Mouse (Mus musculus) liver, embryonic 14.5 days (tissue): ENCODE measurements around the gene Cd151. TPM values are rescaled to one million over a fixed set of nuclear protein-coding genes. Genes with fewer than 3 reads are reported as not detected.

Experiments
- ATAC-seq: fragments of 200-750 bp; cut with Nextera tagmentation; 2 replicates; pipeline ENCODE4 v1.8.0; 2017; ENCODE audit warnings: moderate number of reproducible peaks, mild to moderate bottlenecking, moderate library complexity; ENCODE audit not compliant: insufficient read depth
- DNase-seq, 3 experiments: peaks; one replicate each; pipeline ENCODE4 v3.0.0-alpha.2; 2012 to 2013; ENCODE audit warnings: low read depth in 3 of 3, low spot score in 3 of 3
- H3K27ac ChIP-seq: fragments of 300-500 bp; sonication (generic); 2 replicates; pipeline ENCODE4 v1.5.1; 2014; ENCODE audit warnings: moderate library complexity, mild to moderate bottlenecking, control low read depth, inconsistent platforms
- H3K27me3 ChIP-seq: fragments of 300-500 bp; sonication (generic); 2 replicates; pipeline ENCODE4 v1.6.1; 2014; ENCODE audit warnings: mild to moderate bottlenecking, low read length, moderate library complexity; ENCODE audit not compliant: control insufficient read depth, insufficient read depth
- H3K36me3 ChIP-seq: fragments of 300-500 bp; sonication (generic); replicated peaks from 2 replicates; pipeline ENCODE4 v1.6.1; 2014; ENCODE audit warnings: low read depth; ENCODE audit not compliant: control insufficient read depth, insufficient read depth
- H3K4me1 ChIP-seq, 2 experiments: fragments of 200-500 bp in 1 of 2; fragments of 300-500 bp in 1 of 2; sonication (generic) in 1 of 2; replicated peaks; 2 replicates each; pipeline ENCODE4 v1.6.1; 2012 to 2014; ENCODE audit warnings: antibody characterized with exemption in 1 of 2, inconsistent platforms in 1 of 2, low read length in 1 of 2; ENCODE audit not compliant: control insufficient read depth in 2 of 2, insufficient read depth in 2 of 2
- H3K4me2 ChIP-seq: fragments of 300-500 bp; sonication (generic); 2 replicates; pipeline ENCODE4 v1.6.1; 2014; ENCODE audit warnings: low read depth, mild to moderate bottlenecking, control low read depth, moderate library complexity
- H3K4me3 ChIP-seq, 2 experiments: fragments of 200-500 bp in 1 of 2; fragments of 300-500 bp in 1 of 2; sonication (generic) in 1 of 2; 2 replicates each; pipeline ENCODE4 v1.5.1; 2012 to 2014; ENCODE audit warnings: low read depth in 2 of 2, low read length in 2 of 2, mild to moderate bottlenecking in 2 of 2, control low read depth in 1 of 2, inconsistent platforms in 1 of 2, moderate library complexity in 1 of 2; ENCODE audit not compliant: insufficient read depth in 1 of 2
- H3K9ac ChIP-seq: fragments of 300-500 bp; sonication (generic); replicated peaks from 2 replicates; pipeline ENCODE4 v1.6.1; 2014; ENCODE audit warnings: mild to moderate bottlenecking, control low read depth, moderate library complexity
- H3K9me3 ChIP-seq: fragments of 300-500 bp; sonication (generic); 2 replicates; pipeline ENCODE4 v1.6.1; 2016; ENCODE audit warnings: low read length, mixed read lengths; ENCODE audit not compliant: control insufficient read depth
- CTCF ChIP-seq: IDR thresholded peaks from 2 replicates; pipeline ENCODE4 v1.5.1; 2016; ENCODE audit warnings: antibody characterized with exemption, low read depth, control low read depth
- EP300 ChIP-seq: IDR thresholded peaks from 2 replicates; pipeline ENCODE4 v1.6.1; 2016; ENCODE audit warnings: antibody characterized with exemption, low read depth
- WGBS: fragments of 180-500 bp; shearing (Covaris S2); extraction: QIAGEN DNeasy Blood & Tissue Kit; methylation state at CpG from one replicate; pipeline ENCODE4 v1.1.7; 2014; ENCODE audit not compliant: insufficient replicate concordance; 5-methylcytosine and 5-hydroxymethylcytosine counted together
- polyA plus RNA-seq, 2 experiments: library from polyadenylated mRNA; depleted of rRNA in 1 of 2; stranded (reverse) in 1 of 2; unstranded in 1 of 2; fragments of >200 nt; fragmentation: Nextera tagmentation in 1 of 2; extraction: Ambion mirVana in 1 of 2; gene quantifications; 2 replicates each; pipeline versions ENCODE4 v1.2.1 to v1.2.3; 2012 to 2014

Cd151 gene
- polyA plus RNA-seq, 2 experiments = 13.8 to 20.0 TPM

DNA sequence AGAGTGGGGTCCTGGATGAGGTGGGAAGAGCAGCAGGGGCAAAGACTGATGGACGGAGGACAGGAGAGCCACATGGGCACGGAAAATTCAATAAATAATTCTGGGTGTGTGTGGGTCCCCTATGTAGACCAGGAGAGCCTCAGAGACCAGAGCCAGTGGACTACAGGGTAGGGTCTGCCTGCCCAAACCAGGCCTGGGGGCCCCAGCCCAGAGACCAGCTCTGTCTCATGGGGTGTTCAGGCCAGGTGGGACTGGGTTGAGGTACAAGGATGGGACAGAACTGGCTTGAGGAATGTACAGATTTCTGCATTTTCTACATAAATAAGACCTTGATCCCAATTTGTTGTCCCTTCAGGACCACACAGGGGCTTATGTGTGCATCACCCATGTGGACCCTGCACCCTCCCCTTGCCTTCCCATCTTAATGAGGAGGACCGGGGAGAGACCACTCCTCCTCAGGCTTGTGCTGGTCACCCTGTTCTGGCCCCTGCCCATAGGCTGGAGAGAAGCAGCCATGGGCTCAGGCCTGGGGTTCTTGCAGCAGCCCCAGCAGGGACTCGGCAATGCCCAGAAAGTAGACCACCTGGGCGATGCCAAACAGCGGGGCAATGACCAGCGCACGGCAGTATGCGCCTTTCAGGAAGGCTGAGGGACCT, 36.5 kb upstream of the Cd151 start:
- H3K27me3 ChIP-seq = no peaks in the 10 kb centered on the region
- no peak overlapping the region for H3K4me2 ChIP-seq
- H3K27ac ChIP-seq = no peak overlapping the region
- TF ChIP-seq CTCF = no peak
- no peak for TF ChIP-seq EP300
- no peak overlapping the region for H3K9ac ChIP-seq
- WGBS = 85% methylated on average over 9 of the region's 9 CpGs
- no peaks in the 10 kb centered on the region for H3K36me3 ChIP-seq
- H3K4me1 ChIP-seq = peaks cover 8 to 17% of the 10 kb centered on the region in 2 experiments
- ATAC-seq (no peak), DNase-seq (no peak)
- no peaks in the 10 kb centered on the region for H3K9me3 ChIP-seq
- H3K4me3 ChIP-seq = no peak overlapping the region

DNA sequence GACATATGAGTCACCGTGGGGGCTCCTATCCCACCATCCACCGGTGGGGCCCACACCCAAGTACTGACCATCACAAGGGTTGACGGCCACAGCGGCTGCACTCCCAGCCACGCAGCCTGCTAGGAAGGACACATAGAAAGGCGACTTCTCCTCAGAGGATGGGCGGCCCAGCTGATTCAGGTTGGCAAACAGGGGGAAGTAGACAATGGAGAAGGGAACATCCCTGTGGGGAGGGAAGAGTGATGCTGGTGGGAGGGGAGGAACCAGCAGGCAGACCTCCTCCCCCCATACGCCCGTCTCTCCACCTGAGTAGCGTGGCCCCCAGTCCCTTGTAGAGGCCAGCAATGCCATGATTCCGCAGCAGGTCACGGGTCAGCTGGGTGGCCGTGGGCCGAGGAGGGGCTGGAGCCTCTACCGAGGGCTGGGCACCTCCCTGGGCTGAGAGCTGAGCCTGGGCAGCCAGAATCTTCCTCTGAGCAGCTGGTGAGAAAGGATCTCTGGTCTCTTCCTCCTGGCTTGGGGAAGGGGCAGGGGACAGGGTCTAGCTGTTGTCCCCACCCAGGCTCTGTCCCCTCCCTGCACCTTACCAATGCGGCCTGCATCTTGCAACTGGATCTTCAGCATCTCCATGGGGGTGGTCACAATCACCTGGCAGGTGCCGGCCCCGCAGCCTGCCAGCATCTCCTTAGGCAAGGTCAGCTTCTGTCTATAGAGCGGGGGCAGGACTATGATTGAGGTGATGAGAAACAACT, 35.6 kb upstream of the Cd151 start:
- Histone ChIP-seq H3K36me3 (no peaks in the 10 kb centered on the region), H3K4me2 (no peak overlapping the region), H3K27ac (no peak overlapping the region), H3K4me1 (peaks cover 8 to 25% of the 10 kb centered on the region in 2 experiments), H3K27me3 (no peaks in the 10 kb centered on the region), H3K9ac (no peak overlapping the region), H3K9me3 (no peaks in the 10 kb centered on the region), H3K4me3 (no peak overlapping the region)
- TF ChIP-seq EP300 (no peak), CTCF (no peak)
- no peak for ATAC-seq
- 86% methylated on average over 19 of the region's 19 CpGs for WGBS
- no peak for DNase-seq

DNA sequence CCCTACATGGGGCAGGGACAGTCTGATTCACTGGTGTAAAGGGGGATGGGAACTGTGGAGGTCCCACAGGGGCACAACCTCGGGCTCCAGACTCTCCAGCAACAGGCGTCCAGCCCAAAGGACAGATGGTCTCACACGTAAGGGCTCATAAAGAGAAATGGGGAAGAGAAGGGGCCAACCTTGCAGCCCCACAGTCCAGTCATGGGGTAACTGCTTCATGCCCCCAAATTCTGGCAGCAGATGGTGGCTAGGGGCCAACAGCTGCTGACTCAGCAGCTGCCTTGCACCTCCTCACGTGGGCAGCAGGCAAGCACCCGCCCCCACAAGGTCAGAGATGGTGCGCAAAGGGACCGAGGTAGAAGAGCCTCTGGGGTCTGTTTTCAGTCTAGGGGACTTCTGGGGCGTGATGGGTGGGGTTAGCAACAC, 35.0 kb upstream of the Cd151 start:
- Histone ChIP-seq H3K4me2 (no peak overlapping the region), H3K27me3 (no peaks in the 10 kb centered on the region), H3K4me1 (peaks cover 8 to 24% of the 10 kb centered on the region in 2 experiments), H3K36me3 (no peaks in the 10 kb centered on the region), H3K4me3 (no peak overlapping the region), H3K9me3 (no peaks in the 10 kb centered on the region), H3K27ac (no peak overlapping the region), H3K9ac (no peak overlapping the region)
- DNase-seq = no peak
- no peak for ATAC-seq
- 73% methylated on average over 8 of the region's 8 CpGs for WGBS
- TF ChIP-seq EP300 (no peak), CTCF (no peak)

DNA sequence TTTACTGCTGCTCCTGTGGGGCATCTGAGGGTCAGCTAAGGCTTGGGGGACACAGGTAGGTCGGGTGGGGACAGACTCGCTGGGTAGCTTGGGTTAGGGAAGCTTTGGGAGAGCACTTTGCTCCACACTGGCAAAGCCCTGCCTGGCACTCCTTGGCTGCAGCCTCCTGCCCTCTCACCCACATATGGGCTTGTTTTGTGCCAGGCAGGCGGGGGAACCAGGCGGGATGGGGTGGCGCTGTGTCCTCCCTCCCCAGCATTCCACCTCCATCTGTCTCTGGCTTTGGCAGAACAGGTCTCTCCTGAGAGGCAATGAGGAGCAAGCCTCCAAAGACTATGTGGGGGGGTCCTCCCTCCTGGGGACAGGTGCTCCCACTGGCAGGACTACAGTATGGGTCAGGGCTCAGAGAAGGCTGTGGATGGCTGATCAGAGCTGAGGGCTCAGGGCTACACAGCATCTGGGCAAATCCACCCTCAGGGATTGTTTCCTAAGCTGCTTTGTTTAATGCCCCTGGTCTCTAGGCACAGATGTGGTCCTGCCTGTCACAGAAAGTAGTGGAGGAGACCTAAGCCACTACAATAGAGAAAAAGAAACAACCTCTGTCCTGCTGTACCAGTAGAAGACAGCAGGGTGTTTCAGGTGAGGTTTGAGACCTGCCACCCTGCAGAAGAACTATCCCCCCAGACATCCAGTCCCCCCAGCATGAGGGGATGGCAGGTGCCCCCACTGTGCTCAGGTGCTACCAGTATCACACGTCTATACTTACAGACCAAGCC, 34.3 kb upstream of the Cd151 start:
- DNase-seq (no peak), ATAC-seq (no peak)
- Histone ChIP-seq H3K27ac (no peak overlapping the region), H3K36me3 (no peaks in the 10 kb centered on the region; the same call in 1 of the 2 replicates), H3K9ac (no peak overlapping the region), H3K4me1 (peaks cover 8 to 24% of the 10 kb centered on the region in 2 experiments), H3K4me3 (no peak overlapping the region), H3K4me2 (no peak overlapping the region), H3K9me3 (no peaks in the 10 kb centered on the region), H3K27me3 (no peaks in the 10 kb centered on the region)
- 73% methylated on average over 6 of the region's 6 CpGs for WGBS
- no peak for TF ChIP-seq EP300
- no peak for TF ChIP-seq CTCF
